Mouse (Mus musculus) CD4-positive, CD25-positive, alpha-beta regulatory T cell, adult 4 months (primary cell): ENCODE data around the gene BC004004. TPM values are rescaled to one million over a fixed set of nuclear protein-coding genes. Genes with fewer than 3 reads are reported as not detected.

Source experiments
- ATAC-seq: one replicate; pipeline ENCODE4 v1.8.0; 2017
- polyA plus RNA-seq, 2 experiments: library from polyadenylated mRNA; unstranded; fragments of 100-300 nt; shearing (Covaris generic); gene quantifications; one replicate each; pipeline ENCODE4 v1.2.1; 2017

BC004004 gene
- polyA plus RNA-seq, 2 experiments from 2014 or later: 98.0 to 123 TPM

GRCm38 (mm10) chr17:29355461-29355840 is 86.9 kb downstream of the BC004004 start:
- no peak for ATAC-seq

GRCm38 (mm10) chr17:29355841-29356478 is 87.4 kb downstream of the BC004004 start:
- ATAC-seq: no peak

- no peak for ATAC-seq
Observed at GRCm38 (mm10) chr17:29356479-29356856, 87.9 kb downstream of the BC004004 start.

- no peak for ATAC-seq
Observed at GRCm38 (mm10) chr17:29356882-29357281, 88.3 kb downstream of the BC004004 start.

GRCm38 (mm10) chr17:29358928-29359327 is 90.3 kb downstream of the BC004004 start:
- ATAC-seq: no peak

- no peak for ATAC-seq
Observed at GRCm38 (mm10) chr17:29360761-29361221, 92.2 kb downstream of the BC004004 start, which contains the start of gene Fgd2. Gene Fgd2, plus strand, starts transcription at chr17:29360914.

- ATAC-seq: no peak
Observed at GRCm38 (mm10) chr17:29361982-29362691, 93.5 kb downstream of the BC004004 start.

GRCm38 (mm10) chr17:29363109-29363508 is 94.5 kb downstream of the BC004004 start:
- ATAC-seq: no peak

Other genes starting within 250 kb of the BC004004 start
- gene Srsf3, start 236.2 kb upstream of the BC004004 start, polyA plus RNA-seq: 100 to 1,000 TPM; 232 to 397 TPM
- 1 to 10 TPM; 2.5 to 4.6 TPM for gene Cdkn1a, start 177.8 kb upstream of the BC004004 start, polyA plus RNA-seq
- gene Rab44, start 154.6 kb upstream of the BC004004 start, polyA plus RNA-seq: not detected
- gene Cpne5, start 30.6 kb upstream of the BC004004 start, polyA plus RNA-seq: 1 to 10 TPM; 2.2 to 2.3 TPM
- 100 to 1,000 TPM in 1 of 2 experiments, 10 to 100 TPM in 1; 72.7 to 101 TPM for gene Ppil1, start 4.6 kb upstream of the BC004004 start, polyA plus RNA-seq
- gene Pi16, start 48.9 kb downstream of the BC004004 start, polyA plus RNA-seq: under 1 TPM; 0.44 to 0.57 TPM
- 10 to 100 TPM; 11.0 to 13.9 TPM for gene Mtch1, start 79.1 kb downstream of the BC004004 start, polyA plus RNA-seq
- gene Fgd2, start 92.1 kb downstream of the BC004004 start, polyA plus RNA-seq: 1 to 10 TPM in 1 of 2 experiments, under 1 TPM in 1; 0.65 to 9.4 TPM
- 100 to 1,000 TPM; 484 to 510 TPM for gene Pim1, start 222.0 kb downstream of the BC004004 start, polyA plus RNA-seq